Mouse (Mus musculus): ENCODE measurements around the gene Pgghg. TPM values are rescaled to one million over a fixed set of nuclear protein-coding genes. Genes with fewer than 3 reads are reported as not detected.
A peak's percentile ranks its signal among the peaks of the same experiment; 100 is the strongest.

The Pgghg gene
- total RNA-seq (2022) = 1 to 10 TPM; 3.8 to 5.3 (median 4.3) TPM

DNA sequence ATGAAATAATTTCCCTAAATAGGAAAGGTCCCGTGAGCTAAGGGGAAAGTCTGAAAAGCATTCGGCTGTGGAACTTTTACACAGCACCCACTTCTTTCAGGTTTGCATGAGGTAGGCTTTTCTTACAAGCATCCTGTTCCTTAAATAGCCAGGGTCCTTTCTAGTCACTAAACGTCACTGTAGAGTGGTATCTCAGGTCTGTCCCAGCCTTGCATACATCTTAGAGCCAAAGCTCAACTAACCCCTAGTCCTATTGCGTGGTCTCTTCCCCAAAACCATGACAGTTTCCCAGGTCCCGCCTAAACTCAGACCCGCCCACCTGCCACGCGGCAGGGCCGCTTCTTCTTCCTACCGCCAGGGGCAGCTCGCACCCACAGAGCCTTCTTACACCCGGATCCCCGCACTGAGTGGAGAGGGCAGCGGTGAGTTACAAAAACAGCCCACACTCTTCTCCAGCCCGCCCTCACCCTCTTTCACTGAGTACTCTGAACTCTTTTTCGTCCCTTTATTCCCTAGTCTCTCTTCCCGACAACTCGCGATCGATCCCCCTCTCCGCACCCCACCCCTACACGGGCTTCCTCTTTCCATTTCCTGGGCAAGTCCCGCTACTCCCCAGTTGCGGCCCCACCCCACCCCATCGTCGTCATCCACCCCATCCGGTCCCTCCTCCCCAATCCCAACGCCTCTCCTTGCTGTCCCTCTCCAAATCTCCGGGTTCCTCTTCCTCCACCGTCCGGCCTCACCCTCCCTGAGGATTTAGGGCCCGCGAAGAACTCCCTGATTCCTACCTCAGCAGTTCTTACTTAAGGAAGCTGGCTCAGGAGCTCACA, at the start of gene Pgghg:
Pgghg (plus strand) TSS at position 170 of the 830 bp plus-strand sequence.
- DNase-seq (ENCODE audit: low spot score) = peak; percentile 92

DNA sequence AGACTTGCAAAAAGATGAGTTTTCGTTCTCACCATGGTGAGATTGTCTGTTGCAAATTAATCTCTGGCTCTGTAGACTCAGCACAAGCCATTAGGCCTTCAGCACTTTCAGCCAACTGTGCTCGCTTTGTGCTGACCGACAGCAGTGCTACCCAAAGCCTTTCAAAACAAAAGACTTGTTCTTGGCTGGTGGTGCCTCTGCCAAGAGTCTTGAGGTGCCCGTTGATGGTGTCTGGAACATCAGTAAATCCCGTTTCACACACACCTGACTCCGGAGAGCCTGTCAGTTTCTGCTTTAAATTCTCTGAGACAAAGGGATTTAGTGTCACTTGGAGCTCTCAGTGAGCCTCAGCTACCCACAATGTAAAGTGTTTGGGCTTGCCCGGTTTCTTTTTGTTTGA, 47.2 kb upstream of the Pgghg start:
- DNase-seq (ENCODE audit: low spot score) = no peak

DNA sequence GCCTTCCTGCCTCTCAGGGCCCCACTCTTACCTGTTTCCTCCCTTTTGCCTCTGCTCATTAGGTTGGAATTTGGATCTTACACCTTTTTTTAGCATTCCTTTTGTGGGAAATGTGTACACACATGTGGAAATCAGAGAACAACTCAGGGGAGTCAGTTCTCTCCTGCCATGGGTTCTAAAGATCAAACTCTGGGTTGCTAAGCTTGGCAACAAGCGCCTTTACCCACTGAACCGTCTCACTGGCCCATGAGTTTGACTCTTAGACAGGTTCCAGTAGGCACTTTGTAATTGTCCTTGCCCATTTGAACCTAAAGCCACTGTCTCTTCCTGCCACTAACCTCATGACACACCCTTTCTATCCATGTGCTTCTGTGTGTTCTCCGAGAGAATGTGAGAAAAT, 46.6 kb upstream of the Pgghg start:
- no peak for DNase-seq (ENCODE audit: low spot score)

DNA sequence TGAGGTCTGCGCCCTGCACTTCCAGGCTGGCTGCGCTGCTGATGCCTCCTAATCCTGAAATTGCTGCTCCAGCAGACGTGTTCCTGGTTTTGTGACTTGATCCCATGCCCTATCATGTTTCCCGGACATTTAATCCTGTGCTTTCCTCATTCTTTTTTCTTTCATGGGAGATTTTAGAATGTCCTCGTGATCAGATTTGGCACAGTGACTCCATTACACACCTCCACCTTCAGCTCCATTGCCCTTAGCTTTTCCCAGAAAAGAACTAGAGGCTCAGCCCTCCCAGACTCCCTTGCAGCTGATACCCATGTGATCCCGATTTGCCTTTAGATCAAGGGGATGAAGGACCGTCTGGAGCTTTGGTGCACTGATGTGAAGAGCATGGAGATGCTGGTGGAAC, 43.3 kb upstream of the Pgghg start:
- DNase-seq (ENCODE audit: low spot score) = no peak

DNA sequence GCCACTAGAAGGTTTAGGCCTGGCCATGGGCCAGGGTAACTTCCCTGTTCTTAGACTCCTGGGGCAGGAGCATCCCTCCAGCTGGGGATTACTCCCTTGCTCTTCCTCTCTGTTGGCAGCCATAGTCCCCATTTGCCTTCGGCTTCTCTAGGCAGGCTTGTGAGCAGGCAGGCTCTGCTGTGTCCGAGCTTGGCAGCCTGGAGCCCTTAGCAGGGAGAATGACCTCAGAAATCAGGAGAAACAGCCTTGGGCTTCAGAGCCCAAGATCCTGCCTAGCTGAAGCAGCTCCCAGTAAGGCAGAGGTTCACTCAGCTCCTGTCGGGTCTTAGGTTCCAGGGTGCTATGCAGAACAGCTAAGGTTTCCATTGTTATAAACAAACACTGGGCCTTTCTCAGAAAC, 42.1 kb upstream of the Pgghg start:
- no peak for DNase-seq (ENCODE audit: low spot score)

DNA sequence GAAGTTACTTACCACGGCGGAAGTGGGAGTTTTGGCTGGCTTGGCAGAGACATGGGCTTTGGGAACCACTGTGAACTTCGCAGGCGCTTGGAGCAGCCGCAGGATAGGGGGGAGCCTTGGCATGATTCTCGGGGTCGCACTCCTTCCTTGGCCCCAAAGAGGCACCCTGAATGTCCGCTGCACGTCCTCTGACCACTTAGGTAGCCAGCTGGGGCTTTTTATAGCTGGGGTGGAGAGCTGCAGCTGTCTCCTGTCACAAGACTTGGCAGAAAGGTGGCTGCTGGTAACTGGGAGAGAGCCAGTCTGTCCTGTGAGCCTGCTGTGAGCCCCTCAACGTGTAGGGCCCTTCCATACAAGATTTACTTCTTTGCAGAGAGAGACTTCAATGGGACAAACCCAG, 41.0 kb upstream of the Pgghg start, which contains the start of gene Cox8b:
Cox8b (minus strand) TSS at position 227 of the 400 bp plus-strand sequence.
- DNase-seq (ENCODE audit: low spot score) = peak; percentile 55

DNA sequence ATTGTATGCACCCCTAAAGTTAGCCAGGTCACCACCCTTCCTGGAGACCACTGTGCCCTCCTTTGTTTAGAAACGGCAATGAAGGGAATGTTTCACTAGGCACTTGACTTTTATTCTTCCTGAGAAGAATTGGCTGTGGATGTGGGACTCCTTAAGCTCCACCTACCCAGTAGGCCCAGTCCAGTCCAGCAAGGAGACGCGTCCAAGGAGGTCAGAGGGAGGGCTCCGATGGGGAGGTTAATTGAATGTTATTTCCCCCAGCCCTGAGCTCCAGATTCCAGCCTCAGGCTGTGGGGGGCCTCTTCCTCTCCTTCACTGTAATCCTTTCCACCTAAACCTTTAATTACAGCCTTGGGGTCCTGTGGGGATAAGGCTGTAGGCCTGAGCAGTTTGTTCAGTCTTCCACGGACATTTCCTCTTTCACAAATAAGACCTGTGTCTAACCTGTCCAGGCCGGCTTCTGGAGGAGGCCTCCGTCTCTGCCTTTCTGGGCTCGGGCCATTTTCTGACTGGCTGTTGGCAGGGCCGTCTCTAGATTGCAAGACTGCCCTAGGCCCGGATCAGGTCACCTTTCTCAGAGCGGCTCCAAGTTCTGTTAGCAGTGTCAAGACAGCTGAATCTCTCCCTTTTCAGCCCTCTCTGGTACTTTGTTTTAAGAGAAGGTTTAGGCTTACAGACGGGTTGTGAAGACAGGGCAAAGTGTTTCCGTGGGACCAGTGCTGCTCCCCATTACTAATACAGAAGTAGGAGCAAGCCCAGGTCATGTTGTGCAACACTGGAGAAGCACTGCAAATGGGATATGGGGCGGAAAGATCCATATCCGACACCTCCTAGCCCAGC, 38.9 kb upstream of the Pgghg start:
- DNase-seq (ENCODE audit: low spot score) = no peak

DNA sequence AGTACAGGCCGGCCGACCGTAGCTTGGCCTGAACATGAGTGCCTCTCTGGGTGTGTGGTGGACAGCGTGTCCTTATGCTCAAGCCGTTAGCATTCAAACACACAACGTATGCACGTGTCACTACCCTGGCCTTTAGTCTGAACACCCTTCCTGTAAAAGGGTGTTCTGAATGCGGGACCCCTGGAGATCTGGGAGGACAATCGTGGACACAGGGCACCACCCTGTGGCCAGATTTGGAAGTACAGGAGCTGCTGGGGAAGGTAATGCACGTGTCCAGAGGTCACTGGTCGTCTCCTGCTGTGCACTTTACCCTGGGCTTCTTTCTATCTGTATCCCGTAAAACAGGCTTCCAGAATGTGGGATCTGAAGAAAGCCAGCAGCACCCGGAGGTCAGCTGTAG, 38.0 kb upstream of the Pgghg start:
- peak; percentile 74 for DNase-seq (ENCODE audit: low spot score)

DNA sequence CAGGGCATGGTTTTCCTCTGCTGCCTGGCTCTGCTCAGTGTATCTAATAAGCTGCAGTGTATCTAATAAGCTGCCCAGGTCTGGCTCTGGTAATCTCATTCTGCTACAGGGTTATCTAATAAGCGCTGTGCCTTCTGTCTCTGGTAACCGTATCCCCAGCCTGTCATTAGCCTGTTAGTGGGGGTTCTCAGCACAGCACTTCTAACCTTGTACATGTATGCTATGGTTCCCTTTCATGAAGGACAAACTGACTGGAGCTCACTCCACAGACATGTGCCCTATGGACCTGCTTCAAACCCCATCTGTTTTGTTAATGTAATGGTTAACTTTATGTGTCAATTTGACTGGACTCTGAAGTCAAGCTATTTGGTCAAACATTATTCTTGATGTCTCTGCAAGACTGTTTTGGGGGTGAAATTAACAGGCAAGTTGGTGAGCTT, 35.5 kb upstream of the Pgghg start:
- no peak for DNase-seq (ENCODE audit: low spot score)

DNA sequence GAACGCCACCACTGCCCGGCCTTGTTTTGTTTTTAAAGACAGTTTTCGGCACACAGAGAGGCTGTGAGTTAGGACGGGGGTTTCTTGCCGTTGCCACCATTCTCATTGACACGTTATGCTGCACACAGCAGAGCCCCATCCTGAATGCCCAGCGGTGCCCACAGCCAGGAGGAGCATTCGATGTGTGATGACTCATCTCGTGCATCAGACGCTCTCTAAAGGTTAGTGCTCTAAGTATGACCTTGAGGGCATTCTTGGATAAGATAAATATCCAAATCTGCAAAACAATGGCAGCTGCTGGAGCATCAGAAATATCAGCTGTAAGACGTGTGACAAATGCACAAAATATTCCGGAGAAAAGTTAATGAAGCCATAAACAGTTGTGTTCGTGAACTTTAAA, 34.1 kb upstream of the Pgghg start:
- no peak for DNase-seq (ENCODE audit: low spot score)

DNA sequence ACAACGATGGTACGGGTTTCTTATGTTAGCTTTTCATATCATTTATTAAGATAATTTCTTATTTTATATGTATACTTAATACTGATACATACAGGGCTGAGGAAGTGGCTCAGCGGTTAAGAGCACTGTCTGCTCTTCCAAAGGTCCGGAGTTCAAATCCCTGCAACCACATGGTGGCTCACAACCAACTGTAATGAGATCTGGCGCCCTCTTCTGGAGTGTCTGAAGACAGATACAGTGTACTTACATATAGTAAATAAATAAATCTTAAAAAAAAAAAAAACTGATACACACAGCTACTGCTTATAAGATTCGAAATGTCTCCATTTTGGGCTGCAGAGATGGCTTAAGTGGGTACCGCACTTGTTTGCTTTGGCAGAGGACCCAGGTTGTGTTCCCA, 33.5 kb upstream of the Pgghg start:
- no peak for DNase-seq (ENCODE audit: low spot score)

DNA sequence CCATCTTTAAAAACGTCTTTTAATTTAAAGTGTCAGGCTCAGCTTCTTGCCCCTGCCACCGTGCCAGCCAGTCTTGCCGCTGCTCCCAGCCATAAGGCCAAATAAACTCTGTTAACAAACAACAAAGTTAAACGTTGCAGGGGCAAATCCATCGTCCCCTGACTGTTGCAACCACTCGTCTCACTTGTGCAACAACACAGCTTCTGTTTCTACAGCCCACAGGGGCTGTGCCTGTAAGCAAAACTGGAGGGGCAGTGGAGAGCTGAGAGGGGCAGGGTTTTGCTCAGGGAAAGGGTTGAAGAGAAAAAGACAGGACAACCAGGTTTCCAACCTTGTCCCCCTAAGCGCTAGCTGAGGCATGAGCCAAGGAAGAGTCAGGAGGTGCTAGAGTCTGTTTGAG, 33.0 kb upstream of the Pgghg start:
- no peak for DNase-seq (ENCODE audit: low spot score)

DNA sequence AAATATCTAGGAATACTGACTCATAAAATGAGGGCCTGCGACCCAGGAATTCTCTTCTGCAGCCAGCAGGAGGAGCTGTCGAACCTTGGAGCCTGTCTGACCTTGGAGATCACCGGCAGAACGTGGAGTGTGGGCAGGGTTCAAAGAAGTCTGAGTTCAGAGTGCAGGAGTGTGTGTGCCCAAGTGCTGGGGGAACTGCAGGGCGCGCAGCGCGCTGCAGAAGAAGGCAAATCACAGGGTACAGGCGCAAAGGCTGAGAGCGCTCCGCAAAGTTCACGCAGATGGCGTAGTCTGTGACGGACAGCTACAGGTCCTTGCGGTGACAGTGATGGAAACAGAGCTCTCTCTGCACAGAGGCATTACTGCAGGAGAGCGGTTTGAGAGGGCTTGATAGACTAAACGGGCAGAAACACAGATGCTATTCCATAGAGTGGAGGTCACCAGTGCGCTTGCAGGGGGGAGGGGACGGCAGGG, 32.5 kb upstream of the Pgghg start:
- peak; percentile 80 for DNase-seq (ENCODE audit: low spot score)

DNA sequence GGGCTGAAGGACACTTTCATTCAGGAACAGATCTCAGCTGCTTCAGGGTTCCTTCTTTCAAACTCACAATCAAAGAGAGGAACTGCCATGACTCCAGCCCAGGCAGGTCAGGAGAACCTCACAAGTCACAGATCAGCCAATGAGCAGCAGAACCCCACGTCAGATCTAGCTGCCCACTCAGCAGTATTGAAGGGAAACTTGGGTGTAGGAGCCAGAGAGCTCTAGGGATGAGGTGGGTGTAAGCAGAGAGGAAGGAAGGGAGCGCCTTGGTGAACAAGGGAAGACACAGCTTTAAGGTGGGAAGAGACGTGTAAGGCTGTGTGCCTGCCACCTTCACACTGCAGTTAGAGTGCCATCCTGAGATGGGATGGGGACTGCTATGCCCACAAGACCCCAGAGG, 28.9 kb upstream of the Pgghg start:
- no peak for DNase-seq (ENCODE audit: low spot score)

DNA sequence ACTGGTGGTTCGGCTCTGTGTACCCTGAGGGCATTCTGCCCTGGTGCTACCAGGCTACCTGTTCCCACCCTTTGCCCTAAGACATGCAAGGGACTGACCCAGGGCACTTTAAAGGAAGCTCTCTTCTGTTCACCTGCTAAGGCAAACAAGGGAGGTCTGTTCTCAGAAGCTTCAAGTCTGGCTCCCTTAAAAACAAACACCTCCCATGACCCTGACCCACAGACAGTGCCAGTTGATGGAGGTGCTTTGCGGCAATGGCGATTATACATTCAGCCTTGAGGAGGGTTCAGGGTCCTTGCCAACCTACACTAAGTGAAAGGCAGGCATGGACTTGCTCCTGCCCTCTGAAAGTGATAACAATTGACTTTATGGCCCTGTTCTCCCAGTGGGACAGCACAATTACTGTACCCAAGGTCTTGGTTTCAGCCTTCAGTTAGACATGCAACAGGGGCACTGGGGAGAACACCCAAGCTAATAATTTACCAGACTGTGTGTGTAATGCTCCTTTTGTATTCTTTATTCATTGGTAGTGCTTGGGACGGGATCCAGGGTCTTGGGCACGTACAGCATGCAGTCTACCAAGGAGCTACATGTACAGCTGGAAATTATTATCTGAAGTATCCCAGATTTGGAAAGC, 28.2 kb upstream of the Pgghg start:
- DNase-seq (ENCODE audit: low spot score) = no peak

DNA sequence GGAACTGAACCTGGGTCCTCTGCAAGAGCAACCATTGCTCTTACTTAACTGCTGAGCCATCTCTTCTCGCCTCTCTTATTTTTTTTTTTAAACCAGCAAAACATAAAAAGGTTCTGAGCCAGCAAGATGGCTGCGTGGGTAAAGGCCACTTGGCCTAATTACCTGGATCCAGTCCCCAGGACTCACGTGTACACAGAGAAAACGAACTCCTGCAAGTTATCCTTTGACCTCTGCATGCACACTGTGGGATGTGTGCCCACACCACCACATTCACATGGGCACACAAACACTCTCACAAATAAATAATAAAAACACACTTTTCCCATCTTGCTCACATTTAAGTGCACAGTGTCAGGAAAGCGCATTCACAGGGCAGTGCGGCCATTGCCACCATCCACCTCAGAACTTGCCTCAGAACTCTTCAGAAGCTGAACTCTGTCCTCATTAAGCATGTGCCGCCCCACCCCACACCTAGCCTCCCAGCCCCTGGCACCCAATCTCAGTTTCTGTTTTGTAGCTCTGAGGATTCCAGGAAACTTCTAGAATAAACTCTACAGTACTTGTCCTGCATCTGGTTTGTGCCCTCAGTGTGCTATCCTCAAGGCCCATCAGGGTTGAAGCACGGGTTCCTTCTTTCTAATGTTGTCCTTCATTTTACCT, 27.0 kb upstream of the Pgghg start:
- DNase-seq (ENCODE audit: low spot score) = no peak

DNA sequence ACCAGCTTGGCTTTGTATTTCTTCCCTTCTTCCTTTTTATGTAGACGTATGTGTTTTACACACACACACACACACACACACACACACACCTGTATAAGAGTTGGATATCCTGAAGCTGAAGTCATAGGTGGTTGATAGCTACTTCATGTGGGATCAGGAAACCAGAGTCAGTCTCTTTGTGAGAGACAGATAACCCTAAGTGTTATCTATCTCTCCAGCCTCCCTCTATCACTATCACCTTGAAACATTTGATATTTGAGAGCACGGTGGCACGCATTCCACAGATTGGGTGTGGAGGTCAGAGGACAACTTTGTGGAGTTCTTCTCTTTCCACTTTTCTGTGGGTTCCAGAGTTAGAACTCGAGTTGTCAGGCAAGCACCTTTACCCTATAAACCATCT, 21.3 kb upstream of the Pgghg start:
- DNase-seq (ENCODE audit: low spot score) = no peak

DNA sequence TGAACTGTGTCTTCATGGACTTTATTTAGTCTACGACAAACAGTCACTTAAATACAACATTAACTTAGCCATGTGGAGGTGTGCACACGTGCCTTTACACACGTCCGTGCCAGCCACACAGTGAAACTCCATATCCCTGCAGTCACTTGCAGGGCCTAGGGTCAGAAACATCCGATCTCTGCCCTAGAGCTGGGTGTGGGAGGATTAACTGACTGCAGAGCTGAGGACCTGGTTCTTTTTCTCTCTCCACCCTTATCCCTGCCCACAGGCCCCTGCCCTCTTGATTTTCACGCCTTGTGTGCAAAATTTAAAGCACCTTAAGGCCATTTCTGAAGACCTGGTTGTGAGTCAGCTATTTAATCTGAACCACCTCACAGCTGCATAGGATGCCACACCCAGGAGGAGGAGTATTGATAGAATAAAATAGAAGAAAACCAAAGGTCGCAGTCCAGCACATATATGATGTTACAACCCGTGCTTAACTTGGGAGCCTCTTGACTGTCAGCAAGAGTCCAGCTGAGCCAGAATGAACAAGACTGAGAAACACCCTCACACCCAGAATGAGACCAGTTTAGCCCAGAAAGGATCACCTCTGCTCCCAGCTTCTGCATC, 20.7 kb upstream of the Pgghg start, which contains the start of gene Nlrp6:
Nlrp6 (plus strand) TSS at position 485 of the 612 bp plus-strand sequence.
- no peak for DNase-seq (ENCODE audit: low spot score)

DNA sequence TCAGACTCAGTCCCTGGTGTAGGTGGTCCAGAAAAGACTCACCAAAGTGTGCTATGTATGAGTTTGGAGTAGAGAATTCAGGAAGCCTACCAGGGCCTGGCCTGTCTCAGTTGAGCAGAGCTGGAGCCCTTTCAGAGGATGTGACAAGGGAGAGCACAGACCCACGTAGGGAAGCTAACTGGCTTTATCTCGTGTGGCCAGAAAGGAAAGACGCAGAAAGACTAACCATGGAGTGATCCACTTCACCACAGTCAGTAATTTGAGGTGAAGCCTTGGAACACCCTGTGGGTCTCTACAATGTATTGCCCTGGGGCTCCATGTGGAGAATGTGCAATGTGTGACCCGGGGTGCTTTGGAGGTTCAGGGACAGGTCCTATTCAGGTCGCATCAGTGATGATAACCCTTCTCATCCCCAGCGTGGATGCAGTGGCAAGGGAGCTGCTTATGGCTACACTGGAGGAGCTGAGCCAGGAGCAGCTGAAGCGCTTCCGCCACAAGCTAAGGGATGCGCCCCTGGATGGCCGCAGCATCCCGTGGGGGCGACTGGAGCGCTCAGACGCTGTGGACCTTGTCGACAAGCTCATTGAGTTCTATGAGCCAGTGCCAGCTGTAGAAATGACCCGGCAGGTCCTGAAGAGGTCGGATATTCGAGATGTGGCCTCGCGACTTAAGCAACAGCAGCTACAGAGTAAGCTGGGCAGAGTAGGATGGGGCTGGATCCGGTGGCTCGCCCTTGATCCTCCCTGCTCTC, 19.8 kb upstream of the Pgghg start:
- DNase-seq (ENCODE audit: low spot score) = no peak

DNA sequence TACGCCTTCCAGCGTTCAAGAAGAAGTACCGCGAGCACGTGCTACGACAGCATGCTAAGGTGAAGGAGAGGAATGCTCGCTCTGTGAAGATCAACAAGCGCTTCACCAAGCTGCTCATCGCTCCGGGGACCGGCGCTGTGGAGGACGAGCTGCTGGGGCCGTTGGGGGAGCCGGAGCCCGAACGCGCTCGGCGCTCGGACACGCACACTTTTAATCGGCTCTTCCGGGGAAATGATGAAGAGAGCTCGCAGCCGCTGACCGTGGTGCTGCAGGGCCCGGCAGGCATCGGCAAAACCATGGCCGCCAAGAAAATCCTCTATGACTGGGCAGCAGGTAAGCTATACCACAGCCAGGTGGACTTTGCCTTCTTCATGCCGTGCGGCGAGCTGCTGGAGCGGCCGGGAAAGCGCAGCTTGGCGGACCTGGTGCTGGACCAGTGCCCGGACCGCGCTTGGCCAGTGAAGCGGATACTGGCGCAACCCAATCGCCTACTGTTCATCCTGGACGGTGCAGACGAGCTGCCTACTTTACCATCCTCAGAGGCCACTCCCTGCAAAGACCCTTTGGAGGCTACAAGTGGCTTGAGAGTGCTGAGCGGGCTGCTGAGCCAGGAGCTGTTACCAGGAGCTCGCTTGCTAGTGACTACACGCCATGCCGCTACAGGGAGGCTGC, 18.7 kb upstream of the Pgghg start:
- no peak for DNase-seq (ENCODE audit: low spot score)
